Mouse (Mus musculus) erythroid progenitor cell, adult 5-6 weeks (primary cell): ENCODE data around the gene Smtnl1. TPM values are rescaled to one million over a fixed set of nuclear protein-coding genes. Genes with fewer than 3 reads are reported as not detected.

Source experiments
- ATAC-seq: replicated peaks from 2 replicates; pipeline ENCODE4 v1.8.0; 2016; ENCODE audit warnings: moderate number of reproducible peaks, mild to moderate bottlenecking, moderate TSS enrichment, inconsistent platforms; ENCODE audit not compliant: poor library complexity, low FRiP score, severe bottlenecking
- total RNA-seq, 2 experiments: library from RNA; stranded (forward) in 1 of 2; stranded (reverse) in 1 of 2; fragments of 150-400 nt in 1 of 2; fragments of 186-747, 209-891 nt in 1 of 2; gene quantifications; 2 replicates each; pipeline versions ENCODE4 v1.2.3 to v1.2.4; 2015 to 2017; ENCODE audit warnings: low replicate concordance in 2 of 2

Smtnl1 gene
- total RNA-seq, 2 experiments from 2014 or later, result not detected

- ATAC-seq, result no peak
These were observed 61.1 kb downstream of the Smtnl1 start for GRCm38 (mm10) chr2:84761309-84761708.

Other genes starting within 250 kb of the Smtnl1 start
- gene Ctnnd1, start 171.9 kb downstream of the Smtnl1 start, total RNA-seq (2015; ENCODE audit: low replicate concordance), result 11.2 and 15.1 TPM in 2 replicates
- 7.0 and 18.7 TPM in 2 replicates for gene Ctnnd1, start 171.9 kb downstream of the Smtnl1 start, total RNA-seq (2017; ENCODE audit: low replicate concordance)
- gene Btbd18, start 163.6 kb downstream of the Smtnl1 start, total RNA-seq (2015; ENCODE audit: low replicate concordance), result not detected in 2 replicates
- not detected in 2 replicates for gene Btbd18, start 163.6 kb downstream of the Smtnl1 start, total RNA-seq (2017; ENCODE audit: low replicate concordance)
- gene Selenoh, start 151.9 kb downstream of the Smtnl1 start, total RNA-seq (2015; ENCODE audit: low replicate concordance), result 59.8 and 66.2 TPM in 2 replicates
- 21.6 and 28.2 TPM in 2 replicates for gene Selenoh, start 151.9 kb downstream of the Smtnl1 start, total RNA-seq (2017; ENCODE audit: low replicate concordance)
- gene Gm28635, start 144.6 kb downstream of the Smtnl1 start, total RNA-seq (2015; ENCODE audit: low replicate concordance), result not detected in 2 replicates
- gene Gm28635, start 144.6 kb downstream of the Smtnl1 start, total RNA-seq (2017; ENCODE audit: low replicate concordance), result 1.1 TPM in 1 of 2 replicates, not detected in the other
- gene Med19, start 144.2 kb downstream of the Smtnl1 start, total RNA-seq (2015; ENCODE audit: low replicate concordance), result 29.3 and 36.0 TPM in 2 replicates
- 42.9 and 47.5 TPM in 2 replicates for gene Med19, start 144.2 kb downstream of the Smtnl1 start, total RNA-seq (2017; ENCODE audit: low replicate concordance)
- 52.4 and 74.6 TPM in 2 replicates for gene Tmx2, start 143.5 kb downstream of the Smtnl1 start, total RNA-seq (2015; ENCODE audit: low replicate concordance)
- 42.6 and 43.2 TPM in 2 replicates for gene Tmx2, start 143.5 kb downstream of the Smtnl1 start, total RNA-seq (2017; ENCODE audit: low replicate concordance)
- 67.0 and 77.5 TPM in 2 replicates for gene Zdhhc5, start 107.5 kb downstream of the Smtnl1 start, total RNA-seq (2015; ENCODE audit: low replicate concordance)
- gene Zdhhc5, start 107.5 kb downstream of the Smtnl1 start, total RNA-seq (2017; ENCODE audit: low replicate concordance), result 83.7 and 85.0 TPM in 2 replicates
- 67.4 and 70.0 TPM in 2 replicates for gene Clp1, start 95.3 kb downstream of the Smtnl1 start, total RNA-seq (2015; ENCODE audit: low replicate concordance)
- gene Clp1, start 95.3 kb downstream of the Smtnl1 start, total RNA-seq (2017; ENCODE audit: low replicate concordance), result 26.2 and 54.4 TPM in 2 replicates
- gene Ypel4, start 88.6 kb downstream of the Smtnl1 start, total RNA-seq (2015; ENCODE audit: low replicate concordance), result 377 and 399 TPM in 2 replicates
- gene Ypel4, start 88.6 kb downstream of the Smtnl1 start, total RNA-seq (2017; ENCODE audit: low replicate concordance), result 327 and 382 TPM in 2 replicates
- gene Gm19426, start 79.0 kb downstream of the Smtnl1 start, total RNA-seq (2015; ENCODE audit: low replicate concordance), result not detected in 2 replicates
- not detected in 2 replicates for gene Gm19426, start 79.0 kb downstream of the Smtnl1 start, total RNA-seq (2017; ENCODE audit: low replicate concordance)
- gene Serping1, start 47.2 kb downstream of the Smtnl1 start, total RNA-seq (2015; ENCODE audit: low replicate concordance), result 0.72 and 12.6 TPM in 2 replicates
- gene Serping1, start 47.2 kb downstream of the Smtnl1 start, total RNA-seq (2017; ENCODE audit: low replicate concordance), result 1.8 and 3.8 TPM in 2 replicates
- gene Ube2l6, start 23.8 kb downstream of the Smtnl1 start, total RNA-seq (2015; ENCODE audit: low replicate concordance), result 424 and 462 TPM in 2 replicates
- gene Ube2l6, start 23.8 kb downstream of the Smtnl1 start, total RNA-seq (2017; ENCODE audit: low replicate concordance), result 282 and 312 TPM in 2 replicates
- 16.8 and 17.3 TPM in 2 replicates for gene Timm10, start 4.3 kb upstream of the Smtnl1 start, total RNA-seq (2015; ENCODE audit: low replicate concordance)
- gene Timm10, start 4.3 kb upstream of the Smtnl1 start, total RNA-seq (2017; ENCODE audit: low replicate concordance), result 6.5 TPM in 1 of 2 replicates, not detected in the other
- 716 and 794 TPM in 2 replicates for gene Slc43a1, start 16.2 kb upstream of the Smtnl1 start, total RNA-seq (2015; ENCODE audit: low replicate concordance)
- gene Slc43a1, start 16.2 kb upstream of the Smtnl1 start, total RNA-seq (2017; ENCODE audit: low replicate concordance), result 395 and 487 TPM in 2 replicates
- gene Rtn4rl2, start 64.1 kb upstream of the Smtnl1 start, total RNA-seq (2015; ENCODE audit: low replicate concordance), result not detected in 2 replicates
- not detected in 2 replicates for gene Rtn4rl2, start 64.1 kb upstream of the Smtnl1 start, total RNA-seq (2017; ENCODE audit: low replicate concordance)
- gene Slc43a3, start 113.9 kb upstream of the Smtnl1 start, total RNA-seq (2015; ENCODE audit: low replicate concordance), result 480 and 538 TPM in 2 replicates
- gene Slc43a3, start 113.9 kb upstream of the Smtnl1 start, total RNA-seq (2017; ENCODE audit: low replicate concordance), result 432 and 465 TPM in 2 replicates
- gene Prg2, start 157.8 kb upstream of the Smtnl1 start, total RNA-seq (2015; ENCODE audit: low replicate concordance), result 91.5 and 93.5 TPM in 2 replicates
- 123 and 136 TPM in 2 replicates for gene Prg2, start 157.8 kb upstream of the Smtnl1 start, total RNA-seq (2017; ENCODE audit: low replicate concordance)
- 3.4 and 10.1 TPM in 2 replicates for gene Prg3, start 165.6 kb upstream of the Smtnl1 start, total RNA-seq (2015; ENCODE audit: low replicate concordance)
- 8.2 and 32.4 TPM in 2 replicates for gene Prg3, start 165.6 kb upstream of the Smtnl1 start, total RNA-seq (2017; ENCODE audit: low replicate concordance)
- gene Ssrp1, start 214.6 kb upstream of the Smtnl1 start, total RNA-seq (2015; ENCODE audit: low replicate concordance), result 112 TPM in 2 replicates
- 221 and 237 TPM in 2 replicates for gene Ssrp1, start 214.6 kb upstream of the Smtnl1 start, total RNA-seq (2017; ENCODE audit: low replicate concordance)
- gene P2rx3, start 214.8 kb upstream of the Smtnl1 start, total RNA-seq (2015; ENCODE audit: low replicate concordance), result 1.1 and 1.3 TPM in 2 replicates
- not detected in 2 replicates for gene P2rx3, start 214.8 kb upstream of the Smtnl1 start, total RNA-seq (2017; ENCODE audit: low replicate concordance)
- gene Tnks1bp1, start 225.4 kb upstream of the Smtnl1 start, total RNA-seq (2015; ENCODE audit: low replicate concordance), result 1.1 TPM in 1 of 2 replicates, not detected in the other
- 0.23 and 2.6 TPM in 2 replicates for gene Tnks1bp1, start 225.4 kb upstream of the Smtnl1 start, total RNA-seq (2017; ENCODE audit: low replicate concordance)